Mouse (Mus musculus) midbrain, embryonic 11.5 days (tissue): ENCODE data around the gene Ddias. TPM values are rescaled to one million over a fixed set of nuclear protein-coding genes. Genes with fewer than 3 reads are reported as not detected.

Source experiments
- ATAC-seq: fragments of 200-750 bp; cut with Nextera tagmentation; 2 replicates; pipeline ENCODE4 v1.8.0; 2017; ENCODE audit warnings: moderate TSS enrichment, moderate library complexity; ENCODE audit not compliant: low FRiP score
- DNase-seq: peaks from one replicate; pipeline ENCODE4 v3.0.0; 2015; ENCODE audit warnings: low spot score; ENCODE audit errors: missing footprints
- H3K27ac ChIP-seq: fragments of 300-500 bp; sonication (generic); 2 replicates; pipeline ENCODE4 v1.5.1; 2014; ENCODE audit warnings: low read depth, low read length
- H3K27me3 ChIP-seq: fragments of 300-500 bp; sonication (generic); 2 replicates; pipeline ENCODE4 v1.6.1; 2014; ENCODE audit warnings: mild to moderate bottlenecking, low read length, moderate library complexity, mixed read lengths; ENCODE audit not compliant: control insufficient read depth, insufficient read depth
- H3K36me3 ChIP-seq: fragments of 300-500 bp; sonication (generic); 2 replicates; pipeline ENCODE4 v1.6.1; 2014; ENCODE audit warnings: mild to moderate bottlenecking, low read length, moderate library complexity, mixed read lengths; ENCODE audit not compliant: control insufficient read depth, insufficient read depth
- H3K4me1 ChIP-seq: fragments of 300-500 bp; sonication (generic); 2 replicates; pipeline ENCODE4 v1.6.1; 2014; ENCODE audit warnings: low read length; ENCODE audit not compliant: control insufficient read depth, insufficient read depth
- H3K4me2 ChIP-seq: fragments of 300-500 bp; sonication (generic); 2 replicates; pipeline ENCODE4 v1.6.1; 2014; ENCODE audit warnings: mild to moderate bottlenecking, moderate library complexity
- H3K4me3 ChIP-seq: fragments of 300-500 bp; sonication (generic); 2 replicates; pipeline ENCODE4 v1.5.1; 2014; ENCODE audit warnings: low read depth, low read length
- H3K9ac ChIP-seq: fragments of 300-500 bp; sonication (generic); 2 replicates; pipeline ENCODE4 v1.6.1; 2014; ENCODE audit warnings: low read length
- H3K9me3 ChIP-seq: fragments of 300-500 bp; sonication (generic); 2 replicates; pipeline ENCODE4 v1.6.1; 2016; ENCODE audit warnings: low read length; ENCODE audit not compliant: control insufficient read depth
- WGBS: fragments of 180-500 bp; shearing (Covaris S2); extraction: QIAGEN DNeasy Blood & Tissue Kit; methylation state at CpG from one replicate; pipeline ENCODE4 v1.1.7; 2014; 5-methylcytosine and 5-hydroxymethylcytosine counted together
- polyA plus RNA-seq: library from polyadenylated mRNA; unstranded; fragments of >200 nt; fragmentation: Nextera tagmentation; extraction: Ambion mirVana; gene quantifications from 2 replicates; pipeline ENCODE4 v1.2.1, GENCODE M21; 2014

Gene Ddias
- polyA plus RNA-seq, 1 experiment from 2014 or later, result 24.8 TPM

GRCm38 (mm10) chr7:92834391-92834790 lies 39.7 kb downstream of the Ddias start:
- Histone ChIP-seq H3K9me3 (no peaks in the 10 kb centered on the region), H3K27me3 (no peaks in the 10 kb centered on the region), H3K4me2 (no peak overlapping the region), H3K4me1 (no peaks in the 10 kb centered on the region), H3K4me3 (no peak overlapping the region), H3K27ac (no peak overlapping the region), H3K9ac (no peak overlapping the region), H3K36me3 (no peaks in the 10 kb centered on the region)
- DNase-seq (no peak), ATAC-seq (no peak)
- WGBS, result 92% methylated on average over 2 of the region's 2 CpGs

GRCm38 (mm10) chr7:92832395-92832794 lies 41.7 kb downstream of the Ddias start:
- Histone ChIP-seq H3K27me3 (no peaks in the 10 kb centered on the region), H3K9ac (no peak overlapping the region), H3K4me1 (no peaks in the 10 kb centered on the region), H3K36me3 (no peaks in the 10 kb centered on the region), H3K27ac (no peak overlapping the region), H3K9me3 (no peaks in the 10 kb centered on the region), H3K4me3 (no peak overlapping the region), H3K4me2 (no peak overlapping the region)
- DNase-seq (no peak), ATAC-seq (no peak)
- WGBS, result 92% methylated on average over 6 of the region's 6 CpGs

- 60% methylated on average over 3 of the region's 3 CpGs for WGBS
- H3K27ac ChIP-seq, result no peak overlapping the region
- no peak overlapping the region for H3K9ac ChIP-seq
- ATAC-seq (no peak), DNase-seq (no peak)
- no peaks in the 10 kb centered on the region for H3K9me3 ChIP-seq
- H3K4me1 ChIP-seq, result no peaks in the 10 kb centered on the region
- no peak overlapping the region for H3K4me2 ChIP-seq
- H3K4me3 ChIP-seq, result no peak overlapping the region
- H3K27me3 ChIP-seq, result no peaks in the 10 kb centered on the region
- H3K36me3 ChIP-seq, result no peaks in the 10 kb centered on the region
Measured at GRCm38 (mm10) chr7:92827981-92828380, 46.1 kb downstream of the Ddias start.

- Histone ChIP-seq H3K4me2 (no peak overlapping the region), H3K9me3 (no peaks in the 10 kb centered on the region), H3K4me1 (no peaks in the 10 kb centered on the region), H3K9ac (no peak overlapping the region), H3K4me3 (no peak overlapping the region), H3K27ac (no peak overlapping the region), H3K27me3 (no peaks in the 10 kb centered on the region), H3K36me3 (no peaks in the 10 kb centered on the region)
- 94% methylated on average over 3 of the region's 3 CpGs for WGBS
- ATAC-seq, result no peak
- DNase-seq, result no peak
Measured at GRCm38 (mm10) chr7:92826248-92826647, 47.8 kb downstream of the Ddias start.

- no peak for DNase-seq
- Histone ChIP-seq H3K4me3 (no peak overlapping the region), H3K4me1 (no peaks in the 10 kb centered on the region), H3K27ac (no peak overlapping the region), H3K27me3 (no peaks in the 10 kb centered on the region), H3K36me3 (no peaks in the 10 kb centered on the region), H3K4me2 (no peak overlapping the region), H3K9ac (no peak overlapping the region), H3K9me3 (no peaks in the 10 kb centered on the region)
- 50% methylated on average over 1 of the region's 1 CpGs for WGBS
- peak; percentile 24; the same call in 1 of the 2 replicates for ATAC-seq
Measured at GRCm38 (mm10) chr7:92822409-92823101, 51.5 kb downstream of the Ddias start.

- no peak overlapping the region for H3K4me3 ChIP-seq
- no peaks in the 10 kb centered on the region for H3K36me3 ChIP-seq
- H3K27ac ChIP-seq, result no peak overlapping the region
- 61% methylated on average over 4 of the region's 4 CpGs for WGBS
- no peak overlapping the region for H3K9ac ChIP-seq
- no peaks in the 10 kb centered on the region for H3K4me1 ChIP-seq
- no peaks in the 10 kb centered on the region for H3K9me3 ChIP-seq
- no peak for ATAC-seq
- no peak overlapping the region for H3K4me2 ChIP-seq
- no peak for DNase-seq
- no peaks in the 10 kb centered on the region for H3K27me3 ChIP-seq
Measured at GRCm38 (mm10) chr7:92821871-92822270, 52.2 kb downstream of the Ddias start.

GRCm38 (mm10) chr7:92820941-92821465 lies 53.0 kb downstream of the Ddias start:
- Histone ChIP-seq H3K27ac (no peak overlapping the region), H3K4me2 (no peak overlapping the region), H3K9me3 (no peaks in the 10 kb centered on the region), H3K27me3 (no peaks in the 10 kb centered on the region), H3K4me1 (no peaks in the 10 kb centered on the region), H3K4me3 (no peak overlapping the region), H3K36me3 (no peaks in the 10 kb centered on the region), H3K9ac (no peak overlapping the region)
- DNase-seq, result no peak
- ATAC-seq, result no peak
- 77% methylated on average over 7 of the region's 7 CpGs for WGBS

GRCm38 (mm10) chr7:92820410-92820809 lies 53.6 kb downstream of the Ddias start:
- DNase-seq, result no peak
- Histone ChIP-seq H3K27me3 (no peaks in the 10 kb centered on the region), H3K27ac (no peak overlapping the region), H3K4me3 (no peak overlapping the region), H3K9ac (no peak overlapping the region), H3K36me3 (no peaks in the 10 kb centered on the region), H3K4me2 (no peak overlapping the region), H3K9me3 (no peaks in the 10 kb centered on the region), H3K4me1 (no peaks in the 10 kb centered on the region)
- no peak for ATAC-seq
- WGBS, result 67% methylated on average over 1 of the region's 1 CpGs

- H3K27ac ChIP-seq, result no peak overlapping the region
- no peak overlapping the region for H3K4me2 ChIP-seq
- H3K9ac ChIP-seq, result no peak overlapping the region
- no peaks in the 10 kb centered on the region for H3K27me3 ChIP-seq
- 89% methylated on average over 11 of the region's 11 CpGs for WGBS
- no peak overlapping the region for H3K4me3 ChIP-seq
- no peaks in the 10 kb centered on the region for H3K9me3 ChIP-seq
- ATAC-seq (no peak), DNase-seq (no peak)
- H3K36me3 ChIP-seq, result no peaks in the 10 kb centered on the region
- H3K4me1 ChIP-seq, result no peaks in the 10 kb centered on the region
Measured at GRCm38 (mm10) chr7:92819656-92820055, 54.4 kb downstream of the Ddias start.
